Mouse (Mus musculus): ENCODE measurements at regions not wholly inside any gene's neighbourhood (a gene's known extent, or its start where the extent isn't known, plus 50 kb on each side); places are given as distances from the start of the nearest gene placed in this dataset.

DNA sequence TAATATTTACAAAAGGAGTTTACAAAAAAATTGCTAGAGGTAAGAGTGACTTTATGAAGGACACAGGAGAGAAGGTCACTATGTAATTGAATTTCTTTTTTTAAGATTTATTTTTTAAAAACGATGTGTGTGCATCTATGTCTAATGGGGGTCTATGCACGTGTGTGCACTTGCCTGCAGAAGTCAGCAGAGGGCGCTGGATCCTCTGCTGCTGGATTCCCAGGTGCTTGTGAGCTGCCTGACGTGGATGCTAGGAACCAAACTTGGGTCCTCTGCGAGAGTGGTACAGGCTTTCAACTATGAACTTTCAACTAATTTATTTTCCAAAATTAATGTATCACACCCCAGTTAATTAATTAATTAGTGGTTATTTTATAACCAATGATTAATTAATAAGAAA is 85.0 kb downstream of the Glrx3 start:
- H3K27ac ChIP-seq (ENCODE audit: insufficient read depth, low read depth, low read length) = no peak overlapping the region
- no peak overlapping the region for H3K4me3 ChIP-seq (ENCODE audit: insufficient read depth, low read depth, low read length)
- H3K4me1 ChIP-seq (ENCODE audit: control insufficient read depth, insufficient read depth, low read length) = no peaks in the 10 kb centered on the region
- TF ChIP-seq POLR2A (IDR thresholded peaks at IDR 0.05; ENCODE audit: insufficient read depth, low read depth, low read length) (no peak), CTCF (IDR thresholded peaks at IDR 0.05; ENCODE audit: insufficient read depth, low read depth, low read length) (no peak)
- WGBS = 87% methylated on average over 5 of the region's 5 CpGs

DNA sequence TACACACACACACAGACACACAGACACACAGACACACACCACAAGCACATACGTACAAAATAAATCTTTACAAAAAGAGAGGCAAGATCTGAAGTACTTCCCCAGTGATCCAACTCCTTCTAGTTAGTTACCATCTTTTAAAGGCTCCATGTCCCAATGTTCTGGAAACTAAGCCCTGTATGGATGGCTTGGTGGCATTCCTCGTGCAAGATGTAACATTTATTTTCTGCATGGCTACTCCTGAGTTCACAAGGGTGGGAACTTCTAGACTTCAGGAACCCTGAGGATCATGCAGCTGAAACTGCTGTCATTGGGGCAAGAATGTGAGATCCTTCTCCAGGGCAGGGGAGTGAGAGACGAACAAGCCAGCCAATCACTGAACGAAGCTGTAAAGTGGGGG is 96.1 kb downstream of the Glrx3 start:
- Histone ChIP-seq H3K4me3 (ENCODE audit: insufficient read depth, low read depth, low read length) (no peak overlapping the region), H3K4me1 (ENCODE audit: control insufficient read depth, insufficient read depth, low read length) (no peaks in the 10 kb centered on the region), H3K27ac (ENCODE audit: insufficient read depth, low read depth, low read length) (no peak overlapping the region)
- TF ChIP-seq CTCF (IDR thresholded peaks at IDR 0.05; ENCODE audit: insufficient read depth, low read depth, low read length) (no peak), POLR2A (IDR thresholded peaks at IDR 0.05; ENCODE audit: insufficient read depth, low read depth, low read length) (no peak)
- 90% methylated on average over 4 of the region's 4 CpGs for WGBS

DNA sequence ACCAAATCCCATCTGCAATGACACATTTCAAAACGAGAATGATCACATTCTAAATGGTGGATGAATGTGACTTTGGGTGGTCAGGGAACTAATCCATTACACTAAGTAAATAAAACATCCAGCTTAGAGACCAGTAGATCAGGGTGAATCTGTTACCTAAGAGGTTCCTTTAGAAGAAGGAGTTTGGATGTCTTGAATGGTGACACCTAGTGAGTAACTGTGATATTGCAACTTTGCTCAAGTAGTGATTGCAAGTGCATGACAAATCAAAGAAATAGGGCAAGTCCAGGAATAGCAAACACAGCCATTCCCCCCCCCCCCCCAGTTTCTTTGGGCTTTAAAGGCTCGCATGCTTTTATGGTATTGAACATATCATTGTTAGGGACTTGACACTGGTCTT is 112.6 kb downstream of the Glrx3 start:
- Histone ChIP-seq H3K4me1 (ENCODE audit: control insufficient read depth, insufficient read depth, low read length) (peaks cover 5% of the 10 kb centered on the region; the same call in 1 of the 2 replicates), H3K4me3 (ENCODE audit: insufficient read depth, low read depth, low read length) (no peak overlapping the region), H3K27ac (ENCODE audit: insufficient read depth, low read depth, low read length) (no peak overlapping the region)
- TF ChIP-seq POLR2A (IDR thresholded peaks at IDR 0.05; ENCODE audit: insufficient read depth, low read depth, low read length) (no peak), CTCF (IDR thresholded peaks at IDR 0.05; ENCODE audit: insufficient read depth, low read depth, low read length) (no peak)
- 53% methylated on average over 2 of the region's 2 CpGs for WGBS

DNA sequence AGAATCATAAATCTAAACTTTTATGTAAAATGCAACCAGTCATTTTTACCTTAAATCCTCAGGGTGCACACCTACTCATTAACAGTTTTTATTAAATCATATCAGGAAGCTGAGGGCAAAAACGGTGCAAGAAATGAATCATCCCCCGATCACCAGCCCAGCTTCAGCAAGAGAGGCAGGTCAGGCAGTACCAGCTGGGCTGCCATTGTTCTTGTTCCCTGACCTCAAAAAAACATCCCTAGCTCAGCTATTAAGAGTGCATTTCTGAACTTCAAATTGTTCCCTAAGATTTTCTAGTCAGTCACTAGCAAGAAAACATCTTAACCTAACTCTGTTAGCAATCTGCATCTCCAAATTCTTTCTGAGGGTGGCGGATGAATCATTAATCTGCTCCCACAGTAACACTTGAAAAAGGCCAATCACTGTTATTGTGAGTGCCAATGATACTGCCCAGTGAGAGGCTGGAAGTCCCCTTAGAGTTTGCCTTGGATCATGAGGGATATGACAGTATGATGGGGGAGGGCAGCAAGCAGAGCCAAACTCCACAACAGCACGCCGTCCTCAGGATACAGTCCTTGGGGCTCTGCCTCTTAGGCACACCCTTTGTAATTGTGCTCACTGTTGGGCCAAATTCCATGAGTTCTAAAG is 115.3 kb downstream of the Glrx3 start:
- no peak for TF ChIP-seq CTCF (IDR thresholded peaks at IDR 0.05; ENCODE audit: insufficient read depth, low read depth, low read length)
- no peak for TF ChIP-seq POLR2A (IDR thresholded peaks at IDR 0.05; ENCODE audit: insufficient read depth, low read depth, low read length)
- Histone ChIP-seq H3K4me1 (ENCODE audit: control insufficient read depth, insufficient read depth, low read length) (peaks cover 5% of the 10 kb centered on the region; the same call in 1 of the 2 replicates), H3K27ac (ENCODE audit: insufficient read depth, low read depth, low read length) (no peak overlapping the region), H3K4me3 (ENCODE audit: insufficient read depth, low read depth, low read length) (no peak overlapping the region)
- WGBS = 26% methylated on average over 5 of the region's 5 CpGs

DNA sequence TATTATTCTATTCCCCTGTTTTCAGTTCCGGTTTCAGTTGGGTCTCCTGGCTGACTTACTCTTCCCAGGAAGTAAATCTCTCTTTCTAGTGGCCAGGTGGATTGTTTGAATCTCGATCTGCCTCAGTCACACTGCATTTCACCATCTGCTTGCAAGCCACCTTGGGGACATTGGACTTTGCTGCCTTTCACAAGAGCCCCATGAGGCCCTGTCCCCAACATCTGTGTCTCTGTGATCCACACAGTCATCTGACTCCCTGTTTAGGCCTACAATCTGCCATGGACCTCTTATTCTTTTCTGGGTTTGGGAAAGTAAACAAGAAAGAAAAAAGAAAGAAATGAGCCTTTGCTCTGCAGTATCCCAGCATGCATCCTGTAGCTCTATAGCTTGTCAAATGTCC is 118.1 kb downstream of the Glrx3 start:
- Histone ChIP-seq H3K4me3 (ENCODE audit: insufficient read depth, low read depth, low read length) (no peak overlapping the region), H3K4me1 (ENCODE audit: control insufficient read depth, insufficient read depth, low read length) (peaks cover 5% of the 10 kb centered on the region; the same call in 1 of the 2 replicates), H3K27ac (ENCODE audit: insufficient read depth, low read depth, low read length) (no peak overlapping the region)
- 65% methylated on average over 2 of the region's 2 CpGs for WGBS
- TF ChIP-seq CTCF (IDR thresholded peaks at IDR 0.05; ENCODE audit: insufficient read depth, low read depth, low read length) (no peak), POLR2A (IDR thresholded peaks at IDR 0.05; ENCODE audit: insufficient read depth, low read depth, low read length) (no peak)

DNA sequence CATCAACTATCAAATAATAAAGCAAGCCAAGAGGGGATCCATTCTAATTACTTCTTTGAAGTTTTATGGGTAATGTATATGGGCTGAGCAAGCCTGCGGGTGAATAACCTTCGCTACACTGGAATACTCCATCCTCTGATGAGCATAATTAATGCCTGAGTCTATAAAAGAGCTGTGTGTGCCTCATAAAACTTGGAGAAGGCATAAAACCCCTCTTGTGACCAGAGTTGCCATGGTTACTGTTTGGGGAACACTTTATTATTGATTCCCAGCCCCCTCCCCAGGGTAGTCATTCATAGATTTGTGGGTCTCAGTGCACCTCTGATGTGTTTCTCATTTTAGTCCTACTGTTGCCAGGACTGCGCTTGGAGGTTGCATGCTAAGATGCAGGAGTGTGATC is 120.0 kb downstream of the Glrx3 start:
- Histone ChIP-seq H3K4me1 (ENCODE audit: control insufficient read depth, insufficient read depth, low read length) (peaks cover 4% of the 10 kb centered on the region; the same call in 1 of the 2 replicates), H3K4me3 (ENCODE audit: insufficient read depth, low read depth, low read length) (no peak overlapping the region), H3K27ac (ENCODE audit: insufficient read depth, low read depth, low read length) (no peak overlapping the region)
- TF ChIP-seq POLR2A (IDR thresholded peaks at IDR 0.05; ENCODE audit: insufficient read depth, low read depth, low read length) (no peak), CTCF (IDR thresholded peaks at IDR 0.05; ENCODE audit: insufficient read depth, low read depth, low read length) (no peak)
- WGBS = 87% methylated on average over 3 of the region's 3 CpGs

DNA sequence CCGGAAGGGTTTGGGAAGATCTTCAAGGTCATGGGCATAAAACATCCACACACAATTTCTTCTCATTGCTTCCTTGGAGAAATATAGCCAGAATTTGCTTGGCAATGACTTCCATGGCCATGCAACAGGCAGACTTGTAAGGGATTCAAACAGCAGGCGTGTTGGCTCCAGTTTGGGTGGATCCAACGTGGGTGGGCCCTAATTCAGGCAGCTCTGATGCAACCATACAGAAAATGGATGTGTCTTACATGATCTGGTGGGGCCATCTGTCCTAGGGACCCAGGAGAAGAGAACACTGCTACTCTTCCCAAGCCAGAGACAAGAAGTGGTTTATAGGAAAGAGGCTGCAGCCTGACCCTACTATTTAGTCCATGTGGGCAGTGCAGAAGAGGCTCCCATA is 121.5 kb downstream of the Glrx3 start:
- no peak overlapping the region for H3K4me3 ChIP-seq (ENCODE audit: insufficient read depth, low read depth, low read length)
- 86% methylated on average over 3 of the region's 3 CpGs for WGBS

DNA sequence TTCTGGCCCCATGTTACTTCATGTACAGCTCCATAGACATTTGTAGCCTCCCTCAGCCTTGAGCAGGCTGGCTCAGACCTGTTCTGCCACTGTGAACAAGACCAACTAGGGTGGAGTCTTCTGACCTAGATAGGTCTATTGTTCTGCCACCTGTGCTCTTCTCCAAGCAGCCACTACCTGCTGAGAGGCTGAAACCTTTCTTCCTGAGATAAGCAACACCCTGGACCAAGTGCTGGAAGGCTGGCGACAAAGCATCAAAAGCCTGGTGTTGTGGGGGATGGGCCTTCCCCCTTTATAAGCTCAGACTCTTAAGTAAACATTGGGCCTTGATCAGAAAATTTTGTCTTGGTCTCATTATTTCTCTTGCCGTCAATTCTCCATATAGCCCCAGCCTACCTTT is 132.8 kb downstream of the Glrx3 start:
- 88% methylated on average over 2 of the region's 2 CpGs for WGBS
- H3K4me1 ChIP-seq (ENCODE audit: control insufficient read depth, insufficient read depth, low read length) = no peaks in the 10 kb centered on the region
- no peak overlapping the region for H3K4me3 ChIP-seq (ENCODE audit: insufficient read depth, low read depth, low read length)
- TF ChIP-seq CTCF (IDR thresholded peaks at IDR 0.05; ENCODE audit: insufficient read depth, low read depth, low read length) (no peak), POLR2A (IDR thresholded peaks at IDR 0.05; ENCODE audit: insufficient read depth, low read depth, low read length) (no peak)
- no peak overlapping the region for H3K27ac ChIP-seq (ENCODE audit: insufficient read depth, low read depth, low read length)

More for the DNA sequence above, 121.5 kb downstream of the Glrx3 start:
- TF ChIP-seq CTCF (IDR thresholded peaks at IDR 0.05; ENCODE audit: insufficient read depth, low read depth, low read length) = no peak
- TF ChIP-seq POLR2A (IDR thresholded peaks at IDR 0.05; ENCODE audit: insufficient read depth, low read depth, low read length) = no peak
- Histone ChIP-seq H3K4me1 (ENCODE audit: control insufficient read depth, insufficient read depth, low read length) (no peaks in the 10 kb centered on the region), H3K27ac (ENCODE audit: insufficient read depth, low read depth, low read length) (no peak overlapping the region)

DNA sequence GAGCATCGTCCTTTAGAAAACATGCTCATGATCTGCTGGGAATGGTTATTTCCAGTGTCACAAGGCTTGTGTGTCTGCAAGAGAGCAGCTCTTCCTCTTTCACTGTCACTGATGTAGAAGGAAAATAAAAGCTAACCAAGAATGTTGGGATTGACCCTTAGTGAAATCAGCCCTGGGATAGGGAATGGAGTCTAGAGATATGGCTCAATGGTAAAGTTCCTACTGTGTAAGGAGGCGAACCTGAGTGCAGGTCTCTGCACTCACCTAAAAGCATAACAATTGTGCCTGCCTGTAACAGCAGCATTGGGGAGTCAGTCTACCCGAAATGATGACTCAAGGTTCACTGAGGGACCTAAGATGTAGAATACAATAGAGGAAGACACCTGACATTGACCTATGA is 138.1 kb downstream of the Glrx3 start:
- Histone ChIP-seq H3K4me3 (ENCODE audit: insufficient read depth, low read depth, low read length) (no peak overlapping the region), H3K4me1 (ENCODE audit: control insufficient read depth, insufficient read depth, low read length) (no peaks in the 10 kb centered on the region), H3K27ac (ENCODE audit: insufficient read depth, low read depth, low read length) (no peak overlapping the region)
- TF ChIP-seq CTCF (IDR thresholded peaks at IDR 0.05; ENCODE audit: insufficient read depth, low read depth, low read length) = no peak
- no peak for TF ChIP-seq POLR2A (IDR thresholded peaks at IDR 0.05; ENCODE audit: insufficient read depth, low read depth, low read length)
- 87% methylated on average over 3 of the region's 3 CpGs for WGBS
